Mouse (Mus musculus) liver, embryonic 13.5 days (tissue): ENCODE results near the gene 2900026A02Rik. TPM values are rescaled to one million over a fixed set of nuclear protein-coding genes. Genes with fewer than 3 reads are reported as not detected.

Source experiments
- ATAC-seq: fragments of 200-750 bp; cut with Nextera tagmentation; 2 replicates; pipeline ENCODE4 v1.8.0; 2017; ENCODE audit warnings: low read depth, mild to moderate bottlenecking, moderate number of reproducible peaks, moderate library complexity
- DNase-seq: peaks from one replicate; pipeline ENCODE4 v3.0.0; 2022
- H3K27ac ChIP-seq: fragments of 300-500 bp; sonication (generic); 2 replicates; pipeline ENCODE4 v1.5.1; 2015; ENCODE audit warnings: moderate library complexity, mild to moderate bottlenecking, inconsistent platforms
- H3K27me3 ChIP-seq: fragments of 300-500 bp; sonication (generic); 2 replicates; pipeline ENCODE4 v1.6.1; 2015; ENCODE audit warnings: mild to moderate bottlenecking, inconsistent platforms
- H3K36me3 ChIP-seq: fragments of 300-500 bp; sonication (generic); 2 replicates; pipeline ENCODE4 v1.6.1; 2015; ENCODE audit warnings: mild to moderate bottlenecking, inconsistent platforms
- H3K4me1 ChIP-seq: fragments of 300-500 bp; sonication (generic); replicated peaks from 2 replicates; pipeline ENCODE4 v1.6.1; 2015; ENCODE audit warnings: inconsistent platforms
- H3K4me2 ChIP-seq: fragments of 300-500 bp; sonication (generic); 2 replicates; pipeline ENCODE4 v1.6.1; 2015; ENCODE audit warnings: inconsistent platforms, mild to moderate bottlenecking, moderate library complexity
- H3K4me3 ChIP-seq: fragments of 300-500 bp; sonication (generic); replicated peaks from 2 replicates; pipeline ENCODE4 v1.5.1; 2015; ENCODE audit warnings: mild to moderate bottlenecking, inconsistent platforms
- H3K9ac ChIP-seq: fragments of 300-500 bp; sonication (generic); 2 replicates; pipeline ENCODE4 v1.6.1; 2015; ENCODE audit warnings: mild to moderate bottlenecking, inconsistent platforms
- H3K9me3 ChIP-seq: fragments of 300-500 bp; sonication (generic); replicated peaks from 2 replicates; pipeline ENCODE4 v1.6.1; 2016; ENCODE audit warnings: inconsistent platforms
- WGBS: fragments of 180-500 bp; shearing (Covaris S2); methylation state at CpG from one replicate; pipeline ENCODE4 v1.1.7; 2015; ENCODE audit not compliant: insufficient replicate concordance; 5-methylcytosine and 5-hydroxymethylcytosine counted together
- polyA plus RNA-seq: library from polyadenylated mRNA; unstranded; fragments of >200 nt; fragmentation: Nextera tagmentation; extraction: Ambion mirVana; gene quantifications from 2 replicates; pipeline ENCODE4 v1.2.1, GENCODE M21; 2015

The 2900026A02Rik gene
- polyA plus RNA-seq, 1 experiment from 2014 or later: 0.98 TPM

GRCm38 (mm10) chr5:113157006-113157405 is 64.0 kb downstream of the 2900026A02Rik start:
- no peak overlapping the region for H3K9ac ChIP-seq
- H3K4me2 ChIP-seq: no peak overlapping the region
- ATAC-seq (no peak), DNase-seq (no peak)
- H3K4me1 ChIP-seq: peaks cover 46% of the 10 kb centered on the region
- H3K36me3 ChIP-seq: no peaks in the 10 kb centered on the region
- WGBS: 21% methylated on average over 5 of the region's 5 CpGs
- H3K9me3 ChIP-seq: no peaks in the 10 kb centered on the region
- H3K27me3 ChIP-seq: no peaks in the 10 kb centered on the region
- no peak overlapping the region for H3K4me3 ChIP-seq
- no peak overlapping the region for H3K27ac ChIP-seq

GRCm38 (mm10) chr5:113155133-113155532 is 65.9 kb downstream of the 2900026A02Rik start:
- ATAC-seq: no peak
- DNase-seq: peak; percentile 52
- no peaks in the 10 kb centered on the region for H3K36me3 ChIP-seq
- H3K4me1 ChIP-seq: peaks cover 56% of the 10 kb centered on the region
- 4% methylated on average over 8 of the region's 8 CpGs for WGBS
- H3K4me2 ChIP-seq: no peak overlapping the region
- no peaks in the 10 kb centered on the region for H3K27me3 ChIP-seq
- H3K9me3 ChIP-seq: no peaks in the 10 kb centered on the region
- H3K9ac ChIP-seq: no peak overlapping the region
- H3K27ac ChIP-seq: no peak overlapping the region
- no peak overlapping the region for H3K4me3 ChIP-seq

- Histone ChIP-seq H3K27ac (no peak overlapping the region), H3K4me1 (peaks cover 55% of the 10 kb centered on the region), H3K9me3 (no peaks in the 10 kb centered on the region), H3K36me3 (no peaks in the 10 kb centered on the region), H3K9ac (no peak overlapping the region), H3K27me3 (no peaks in the 10 kb centered on the region), H3K4me3 (no peak overlapping the region), H3K4me2 (no peak overlapping the region)
- DNase-seq (no peak), ATAC-seq (no peak)
- 79% methylated on average over 5 of the region's 5 CpGs for WGBS
These were observed 66.6 kb downstream of the 2900026A02Rik start for GRCm38 (mm10) chr5:113154441-113154840.

GRCm38 (mm10) chr5:113153508-113153830 is 67.6 kb downstream of the 2900026A02Rik start:
- no peaks in the 10 kb centered on the region for H3K27me3 ChIP-seq

GRCm38 (mm10) chr5:113152663-113153507 is 68.2 kb downstream of the 2900026A02Rik start:
- no peaks in the 10 kb centered on the region for H3K36me3 ChIP-seq
- no peaks in the 10 kb centered on the region for H3K27me3 ChIP-seq
- DNase-seq (no peak), ATAC-seq (peak; percentile 64)
- H3K4me2 ChIP-seq: no peak overlapping the region
- peaks cover 46% of the 10 kb centered on the region for H3K4me1 ChIP-seq
- WGBS: 64% methylated on average over 22 of the region's 22 CpGs
- no peak overlapping the region; the same call in 1 of the 2 replicates for H3K27ac ChIP-seq
- no peak overlapping the region for H3K9ac ChIP-seq
- no peak overlapping the region for H3K4me3 ChIP-seq
- H3K9me3 ChIP-seq: no peaks in the 10 kb centered on the region

More at GRCm38 (mm10) chr5:113153508-113153830, 67.6 kb downstream of the 2900026A02Rik start:
- H3K9ac ChIP-seq: no peak overlapping the region
- DNase-seq (no peak), ATAC-seq (no peak)
- H3K27ac ChIP-seq: no peak overlapping the region; the same call in 1 of the 2 replicates
- peaks cover 52% of the 10 kb centered on the region for H3K4me1 ChIP-seq
- no peaks in the 10 kb centered on the region for H3K9me3 ChIP-seq
- no peak overlapping the region for H3K4me2 ChIP-seq
- no peaks in the 10 kb centered on the region for H3K36me3 ChIP-seq
- WGBS: 83% methylated on average over 5 of the region's 5 CpGs
- H3K4me3 ChIP-seq: no peak overlapping the region

GRCm38 (mm10) chr5:113151554-113152103 is 69.4 kb downstream of the 2900026A02Rik start:
- H3K4me2 ChIP-seq: no peak overlapping the region
- no peaks in the 10 kb centered on the region for H3K9me3 ChIP-seq
- H3K9ac ChIP-seq: peak overlapping the region; percentile 33; the same call in 1 of the 2 replicates
- H3K27ac ChIP-seq: peak overlapping the region; percentile 69
- H3K27me3 ChIP-seq: no peaks in the 10 kb centered on the region
- H3K4me3 ChIP-seq: no peak overlapping the region
- H3K4me1 ChIP-seq: peaks cover 45% of the 10 kb centered on the region
- ATAC-seq: 0 out of 2 replicates have a peak, but pooled peaks have one; percentile 6
- 50% methylated on average over 11 of the region's 11 CpGs for WGBS
- no peaks in the 10 kb centered on the region for H3K36me3 ChIP-seq
- no peak for DNase-seq

GRCm38 (mm10) chr5:113150871-113151553 is 70.0 kb downstream of the 2900026A02Rik start:
- ATAC-seq (peak; percentile 30; the same call in 1 of the 2 replicates), DNase-seq (no peak)
- H3K4me1 ChIP-seq: peaks cover 50% of the 10 kb centered on the region
- H3K9me3 ChIP-seq: no peaks in the 10 kb centered on the region
- no peaks in the 10 kb centered on the region for H3K27me3 ChIP-seq
- no peak overlapping the region for H3K4me2 ChIP-seq
- 55% methylated on average over 9 of the region's 9 CpGs for WGBS
- H3K4me3 ChIP-seq: no peak overlapping the region
- H3K27ac ChIP-seq: peak overlapping the region; percentile 69
- H3K36me3 ChIP-seq: no peaks in the 10 kb centered on the region
- peak overlapping the region; percentile 33; the same call in 1 of the 2 replicates for H3K9ac ChIP-seq

GRCm38 (mm10) chr5:113149052-113149451 is 72.0 kb downstream of the 2900026A02Rik start:
- ATAC-seq (no peak), DNase-seq (no peak)
- Histone ChIP-seq H3K36me3 (no peaks in the 10 kb centered on the region), H3K4me2 (no peak overlapping the region), H3K4me1 (peaks cover 54% of the 10 kb centered on the region), H3K9ac (no peak overlapping the region; the same call in 1 of the 2 replicates), H3K4me3 (no peak overlapping the region), H3K9me3 (no peaks in the 10 kb centered on the region), H3K27me3 (no peaks in the 10 kb centered on the region), H3K27ac (no peak overlapping the region)
- 75% methylated on average over 7 of the region's 7 CpGs for WGBS

GRCm38 (mm10) chr5:113147994-113148471 is 73.0 kb downstream of the 2900026A02Rik start:
- Histone ChIP-seq H3K9me3 (no peaks in the 10 kb centered on the region), H3K9ac (no peak overlapping the region), H3K4me2 (no peak overlapping the region), H3K4me3 (no peak overlapping the region), H3K27ac (no peak overlapping the region), H3K4me1 (peaks cover 46% of the 10 kb centered on the region), H3K27me3 (no peaks in the 10 kb centered on the region), H3K36me3 (no peaks in the 10 kb centered on the region)
- no peak for ATAC-seq
- WGBS: 69% methylated on average over 13 of the region's 13 CpGs
- DNase-seq: no peak

- DNase-seq (no peak), ATAC-seq (no peak)
- no peaks in the 10 kb centered on the region for H3K27me3 ChIP-seq
- H3K4me1 ChIP-seq: peaks cover 37% of the 10 kb centered on the region
- H3K9me3 ChIP-seq: no peaks in the 10 kb centered on the region
- H3K27ac ChIP-seq: no peak overlapping the region
- H3K36me3 ChIP-seq: no peaks in the 10 kb centered on the region
- H3K4me3 ChIP-seq: no peak overlapping the region
- H3K4me2 ChIP-seq: no peak overlapping the region
- no peak overlapping the region for H3K9ac ChIP-seq
- WGBS: 42% methylated on average over 2 of the region's 2 CpGs
These were observed 74.4 kb downstream of the 2900026A02Rik start for GRCm38 (mm10) chr5:113146656-113147055.

GRCm38 (mm10) chr5:113145171-113145570 is 75.9 kb downstream of the 2900026A02Rik start:
- no peak overlapping the region for H3K9ac ChIP-seq
- no peak overlapping the region for H3K4me2 ChIP-seq
- DNase-seq: no peak
- 0 out of 2 replicates have a peak, but pooled peaks cover 4% of the 10 kb centered on the region for H3K9me3 ChIP-seq
- ATAC-seq: no peak
- 0 out of 2 replicates have a peak, but pooled peaks cover 5% of the 10 kb centered on the region for H3K36me3 ChIP-seq
- H3K4me1 ChIP-seq: peaks cover 28% of the 10 kb centered on the region
- H3K27ac ChIP-seq: no peak overlapping the region
- 56% methylated on average over 9 of the region's 9 CpGs for WGBS
- no peaks in the 10 kb centered on the region for H3K27me3 ChIP-seq
- H3K4me3 ChIP-seq: no peak overlapping the region
